Mouse (Mus musculus) ovary, postnatal 36 days (tissue): ENCODE data around the gene Gm20503.

Experiments used
- DNase-seq: peaks from one replicate; pipeline ENCODE4 v3.0.0; 2022; ENCODE audit warnings: low spot score, mixed read lengths

Gene Gm20503

DNA sequence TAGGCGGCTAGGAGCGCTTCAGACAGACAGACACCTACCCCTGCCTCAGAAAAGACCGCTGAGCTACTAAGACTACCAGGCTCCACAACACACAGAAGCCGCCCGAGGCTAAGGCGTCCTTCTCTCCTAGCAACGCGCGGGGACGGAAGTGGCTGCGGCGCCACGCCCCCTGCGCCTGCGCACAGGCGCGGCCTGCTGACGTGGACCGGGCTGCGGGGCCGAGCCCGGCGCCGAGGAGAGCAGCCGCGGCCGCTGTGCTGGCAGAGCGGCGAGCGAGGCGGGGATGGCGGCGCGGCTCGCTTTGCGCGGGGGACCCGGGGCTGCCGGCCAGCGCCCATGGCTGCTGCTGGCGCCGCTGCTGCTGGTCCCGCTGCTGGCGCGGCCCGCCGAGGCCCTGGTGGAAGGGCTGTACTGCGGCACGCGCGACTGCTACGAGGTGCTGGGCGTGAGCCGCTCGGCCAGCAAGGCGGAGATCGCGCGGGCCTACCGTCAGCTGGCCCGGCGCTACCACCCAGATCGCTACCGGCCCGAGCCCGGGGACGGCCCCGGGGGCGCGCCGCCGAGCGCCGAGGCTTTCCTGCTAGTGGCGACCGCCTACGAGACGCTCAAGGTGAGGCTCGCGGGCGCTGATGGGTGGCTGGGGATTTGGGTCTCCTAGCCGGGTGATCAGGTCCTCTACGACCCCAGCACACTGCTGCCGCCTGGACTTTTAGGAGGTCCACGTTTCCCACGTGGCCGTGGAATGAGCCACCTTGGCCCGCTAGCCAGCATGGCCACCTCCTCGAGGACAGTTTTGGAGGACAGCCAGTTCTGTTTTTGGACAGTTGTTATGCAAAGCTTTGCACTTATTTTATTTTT is at the start of gene Gm20503:
Gm20503 (plus strand) TSS at position 263 of the 858 bp plus-strand sequence.
- peak; percentile 91 for DNase-seq

DNA sequence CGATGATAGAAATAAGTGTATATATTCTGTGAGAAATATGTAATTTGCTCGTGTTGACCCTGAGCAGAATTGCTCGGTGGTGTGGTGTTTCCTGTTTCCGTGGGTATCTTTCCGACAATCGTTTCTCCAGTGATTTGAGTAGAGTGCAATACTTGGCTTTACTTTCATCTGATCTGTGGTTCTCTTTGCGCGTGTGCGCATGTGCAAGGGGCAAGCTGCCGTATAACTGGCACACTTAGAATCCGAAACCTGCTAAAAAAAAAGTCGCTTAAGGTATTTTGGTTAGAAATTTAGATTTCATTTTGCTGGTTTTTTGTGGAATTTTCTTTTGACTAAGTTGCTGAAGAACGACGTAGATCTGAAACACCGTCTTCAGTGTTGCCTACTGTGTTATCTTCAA is 41.3 kb upstream of the Gm20503 start:
- no peak for DNase-seq

DNA sequence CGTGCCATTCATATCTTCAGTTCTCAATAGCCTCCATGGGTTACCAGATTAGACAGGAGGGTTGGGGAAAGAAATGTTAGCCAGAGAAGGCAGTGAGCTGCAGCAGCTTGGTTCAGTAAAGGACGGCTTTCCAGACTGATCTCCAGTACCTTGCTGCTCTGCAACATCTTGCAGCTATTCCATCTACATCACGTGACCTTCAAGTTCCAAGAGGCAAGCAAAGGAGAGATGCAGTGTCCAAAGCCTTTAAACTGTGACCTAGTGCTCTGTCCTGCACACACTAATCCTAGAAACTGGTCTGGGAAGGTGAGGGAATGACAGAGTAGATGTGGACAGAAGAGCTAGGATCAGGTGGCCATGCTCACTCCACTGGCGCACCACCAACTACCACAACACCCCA is 39.7 kb upstream of the Gm20503 start:
- no peak for DNase-seq

DNA sequence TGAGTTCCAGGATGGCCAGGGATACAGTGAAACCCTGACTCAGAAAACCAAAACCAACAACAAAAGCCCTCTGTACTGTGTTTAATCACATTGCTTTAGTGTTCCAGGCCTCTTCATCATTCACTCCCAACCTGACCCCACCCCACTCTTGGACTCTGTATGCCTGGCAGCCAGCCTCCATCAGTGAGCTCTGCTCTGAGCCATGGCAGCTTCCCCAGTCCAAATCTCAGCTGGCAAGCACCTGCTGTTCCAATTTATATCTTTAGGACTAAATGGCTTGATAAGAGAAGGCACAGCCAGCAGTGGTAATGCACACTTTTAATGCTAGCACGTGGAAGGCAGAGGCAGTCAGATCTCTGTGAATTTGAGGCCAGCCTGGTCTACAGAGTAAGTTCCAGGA is 37.9 kb upstream of the Gm20503 start:
- DNase-seq: no peak

DNA sequence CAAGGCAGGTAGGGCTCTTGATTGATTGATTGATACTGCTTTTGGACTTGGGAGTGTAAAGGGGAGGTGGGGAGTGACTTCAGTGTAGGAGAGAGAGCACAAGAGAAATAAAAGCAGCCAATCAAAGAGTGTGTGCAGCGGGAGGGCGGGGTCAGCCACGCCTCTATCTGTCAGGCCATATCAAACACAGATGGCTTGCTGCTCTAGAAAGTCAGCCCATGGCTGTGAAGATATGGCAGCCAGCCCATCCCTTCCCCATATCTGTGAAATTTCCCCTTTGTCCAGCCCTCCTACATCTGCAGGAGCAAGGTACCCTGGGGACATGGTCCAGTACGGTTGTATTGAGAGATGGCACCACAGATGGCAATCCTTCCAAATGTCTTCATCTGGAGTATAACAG is 32.3 kb upstream of the Gm20503 start:
- no peak for DNase-seq

DNA sequence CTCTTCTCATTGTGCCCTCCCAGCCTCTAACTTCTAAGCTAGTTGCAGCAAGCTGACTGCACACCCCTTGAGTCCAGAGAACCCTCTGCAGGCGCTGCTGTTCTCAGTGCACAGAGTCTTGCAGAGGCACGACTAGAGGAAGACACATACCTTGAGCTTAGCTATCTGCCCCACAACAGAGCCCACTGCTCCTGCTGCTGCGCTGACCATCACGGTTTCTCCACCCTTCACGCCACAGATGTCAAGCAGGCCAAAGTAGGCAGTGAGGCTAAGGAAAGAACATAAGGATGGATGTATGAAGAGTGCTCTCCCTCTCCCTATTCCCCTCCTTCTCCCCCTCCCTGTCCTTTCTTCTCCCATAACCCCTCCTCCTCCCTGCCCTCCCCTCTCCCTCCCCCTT is 27.3 kb upstream of the Gm20503 start:
- DNase-seq: no peak

DNA sequence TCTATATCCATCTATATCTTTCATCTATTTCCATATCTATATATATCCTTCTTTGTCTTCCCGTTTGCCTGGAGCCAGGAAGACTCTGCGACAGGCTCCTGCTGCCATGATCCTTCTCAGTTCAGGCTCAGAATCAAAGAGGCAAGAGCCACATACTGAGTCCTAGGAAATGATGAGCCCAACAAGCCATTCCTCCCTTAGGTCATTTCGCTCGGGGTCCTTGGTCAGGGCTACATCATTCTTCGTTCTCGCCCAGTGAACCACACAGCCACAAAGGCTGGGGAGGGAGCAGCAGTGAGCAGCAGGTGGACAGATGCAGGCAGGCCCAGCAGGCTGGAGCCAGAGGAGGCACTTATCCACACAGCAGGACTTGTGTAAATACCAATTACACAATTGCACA is 21.6 kb upstream of the Gm20503 start:
- no peak for DNase-seq

DNA sequence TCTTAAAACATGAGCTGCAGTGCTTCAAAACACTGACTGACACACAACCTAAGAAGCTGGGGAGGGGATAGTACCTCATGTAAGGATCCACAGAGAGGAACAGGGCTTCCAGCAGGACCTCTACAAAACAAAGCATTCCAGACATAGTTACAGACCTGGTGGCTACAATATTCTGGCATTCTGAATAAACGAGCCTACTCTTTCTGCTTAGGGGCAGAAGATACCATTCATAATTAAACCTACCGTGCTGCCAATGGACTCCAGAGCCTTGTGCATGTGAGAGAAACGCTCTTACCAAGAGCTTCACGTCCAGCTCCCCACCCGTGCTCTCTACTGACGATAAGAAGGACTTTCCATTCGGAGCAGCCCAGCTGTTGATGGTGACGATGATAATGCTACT is 20.2 kb upstream of the Gm20503 start:
- no peak for DNase-seq

DNA sequence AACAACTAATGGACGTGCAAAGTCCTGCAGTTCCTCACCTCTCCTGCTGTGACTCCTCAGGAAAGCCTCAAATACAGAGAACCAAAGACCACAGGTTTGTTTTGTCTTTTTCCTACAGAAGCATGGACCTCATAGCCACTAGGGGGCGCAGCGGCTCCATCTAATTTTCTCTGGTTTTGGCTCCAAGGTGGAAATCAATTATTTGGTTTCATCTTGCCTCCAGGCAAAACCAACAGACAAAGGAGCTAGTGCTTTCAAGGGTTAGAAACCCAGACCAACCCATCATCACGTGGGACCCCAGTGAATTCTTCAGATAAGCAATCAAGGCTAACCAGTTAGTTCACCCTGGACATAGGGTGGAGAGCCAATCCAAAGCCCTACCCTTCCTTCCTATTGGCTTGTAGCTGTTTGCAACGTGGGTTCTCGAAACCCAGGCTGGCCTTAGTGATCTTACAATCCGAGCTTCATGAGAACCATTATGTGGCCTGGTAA is 17.8 kb upstream of the Gm20503 start:
- peak; percentile 75 for DNase-seq

DNA sequence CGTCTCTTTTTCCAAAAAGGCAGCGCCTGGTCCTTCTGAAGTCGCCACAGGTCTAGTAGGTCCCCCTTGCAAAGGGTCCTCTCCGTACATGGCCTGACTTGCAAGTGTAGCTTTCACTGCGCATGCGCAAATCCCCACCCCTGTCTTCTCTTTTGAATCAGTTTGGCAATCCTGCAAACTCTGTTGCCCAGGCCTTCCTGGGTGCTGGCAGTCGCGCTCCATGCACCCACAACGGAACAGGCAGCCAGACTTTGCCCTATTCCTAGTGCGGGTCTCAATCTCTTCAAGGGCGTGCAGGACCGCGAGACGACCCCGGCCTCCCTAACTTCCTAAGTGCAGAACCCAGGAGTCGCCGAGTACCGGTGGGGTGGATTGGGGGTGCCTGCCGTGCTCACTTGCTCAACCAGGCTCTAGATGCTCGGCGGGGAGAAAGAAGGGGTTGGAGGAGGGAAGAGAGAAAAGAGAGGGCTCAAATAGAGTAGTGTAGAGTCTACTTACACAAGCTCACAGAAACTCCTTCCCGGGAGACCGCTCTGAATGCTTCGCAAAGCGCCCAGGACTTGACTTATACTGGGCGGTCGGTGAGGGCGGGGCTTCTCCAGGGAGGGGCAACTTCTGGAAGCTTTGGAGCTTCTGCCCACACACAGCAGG is 16.3 kb upstream of the Gm20503 start, which contains the start of gene Ptgr1:
Ptgr1 (minus strand) TSS at position 580 of the 651 bp plus-strand sequence.
- DNase-seq: peak; percentile 82

DNA sequence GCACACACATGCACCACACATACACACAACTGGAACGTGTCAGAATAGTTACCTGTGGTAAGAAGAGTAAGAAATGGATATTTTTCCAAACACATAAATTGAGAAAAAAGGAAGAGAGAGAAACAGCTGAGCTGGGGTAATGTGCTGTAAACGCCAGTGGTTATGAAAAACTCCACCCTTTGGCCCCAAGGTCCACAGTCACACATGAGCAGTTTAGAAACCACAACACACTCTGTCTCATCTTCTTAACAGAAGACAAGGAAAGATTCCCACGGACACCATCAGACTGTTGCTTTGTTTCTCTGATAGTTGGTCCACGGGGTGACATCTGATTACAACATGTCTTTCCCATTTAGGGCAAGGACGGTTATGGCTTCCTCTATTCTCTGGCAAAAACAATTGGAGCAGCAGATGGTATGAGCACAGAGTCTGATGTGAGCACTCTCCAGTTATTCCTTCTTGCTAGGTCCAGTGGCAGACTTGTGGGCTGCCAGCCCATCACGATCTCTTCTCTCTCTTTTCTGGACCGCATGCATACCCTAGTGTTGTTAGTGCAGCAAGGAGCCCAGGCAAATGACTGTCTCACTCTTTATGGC is 13.6 kb upstream of the Gm20503 start:
- DNase-seq: no peak

DNA sequence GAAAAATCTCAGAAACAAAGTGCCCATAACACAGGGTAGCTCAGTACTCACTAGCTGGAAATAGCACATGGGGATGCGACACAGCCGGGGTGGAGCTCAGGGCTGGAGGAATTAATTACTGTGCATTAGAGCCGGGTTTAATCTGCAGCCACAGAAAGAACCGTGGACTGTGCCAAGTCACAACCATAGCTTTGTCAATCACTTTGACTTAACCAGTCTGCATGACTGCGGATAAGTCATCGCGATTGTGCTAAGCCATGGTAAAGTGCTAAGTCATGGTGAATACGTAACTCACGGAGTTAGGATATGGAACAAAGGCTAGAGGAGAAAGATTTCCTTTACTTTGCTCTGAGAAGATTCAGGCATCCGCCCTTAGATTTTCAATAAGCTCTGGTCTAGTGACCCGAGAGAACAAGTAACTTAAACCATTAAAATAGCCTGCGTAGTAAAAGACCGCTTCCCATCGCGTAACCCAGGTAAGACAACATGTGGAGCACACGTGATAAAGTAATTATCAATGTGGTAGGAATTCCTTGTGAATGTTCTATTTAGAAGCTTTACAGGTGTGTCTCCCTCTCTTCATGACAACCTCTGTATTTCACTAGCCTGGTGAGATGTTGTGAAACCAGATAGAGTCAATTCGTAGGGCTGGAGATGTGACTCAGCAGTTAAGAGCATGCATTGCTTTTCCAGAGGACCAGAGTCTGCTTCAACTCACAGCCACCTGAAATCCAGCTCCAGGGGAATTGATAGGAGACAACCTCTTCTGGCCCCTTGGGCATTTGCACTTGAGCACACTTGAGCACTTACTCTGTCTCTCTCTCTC is 12.2 kb upstream of the Gm20503 start:
- DNase-seq: no peak

DNA sequence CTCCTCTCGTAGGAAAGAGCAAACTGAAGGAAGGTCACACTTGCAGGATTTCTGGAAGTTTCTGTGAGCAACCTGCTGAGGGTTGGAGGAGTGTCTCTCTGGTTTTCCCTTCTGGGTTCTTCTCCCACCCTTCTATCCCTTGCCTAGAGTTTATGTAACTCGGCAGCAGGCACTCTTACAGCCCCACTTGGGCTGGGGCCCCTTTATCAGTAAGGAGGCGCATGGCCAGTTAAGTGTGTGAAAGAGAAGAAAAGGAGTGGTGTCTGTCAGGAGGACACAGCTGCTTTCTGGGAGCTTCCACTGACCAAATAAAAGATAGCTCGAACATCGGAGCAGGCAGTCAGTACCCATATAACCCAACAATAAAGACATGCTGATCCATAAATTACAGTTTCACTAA is 10.8 kb upstream of the Gm20503 start:
- DNase-seq: no peak

DNA sequence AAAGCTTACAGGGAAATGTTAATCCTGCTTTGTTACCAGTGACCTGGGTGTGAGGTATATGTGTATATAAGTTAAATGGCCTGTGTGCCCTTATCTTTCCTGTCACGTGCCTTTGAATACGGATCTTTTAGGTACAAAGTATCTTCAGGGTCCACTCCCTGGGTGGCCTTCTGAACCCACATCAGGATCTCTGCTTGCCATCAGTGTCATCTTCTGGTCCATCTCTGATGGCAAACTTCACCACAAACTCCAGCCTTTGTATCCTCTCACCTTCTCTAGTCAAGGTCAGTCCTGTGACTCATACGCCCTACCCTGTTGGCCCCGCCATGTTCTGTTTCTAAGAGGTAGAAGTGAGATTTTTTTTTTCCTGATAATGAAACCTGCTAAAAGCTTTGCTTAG is 8.2 kb upstream of the Gm20503 start, which contains the start of gene Dnajc25:
Dnajc25 (plus strand) TSS at position 301 of the 400 bp plus-strand sequence.
- DNase-seq: no peak

DNA sequence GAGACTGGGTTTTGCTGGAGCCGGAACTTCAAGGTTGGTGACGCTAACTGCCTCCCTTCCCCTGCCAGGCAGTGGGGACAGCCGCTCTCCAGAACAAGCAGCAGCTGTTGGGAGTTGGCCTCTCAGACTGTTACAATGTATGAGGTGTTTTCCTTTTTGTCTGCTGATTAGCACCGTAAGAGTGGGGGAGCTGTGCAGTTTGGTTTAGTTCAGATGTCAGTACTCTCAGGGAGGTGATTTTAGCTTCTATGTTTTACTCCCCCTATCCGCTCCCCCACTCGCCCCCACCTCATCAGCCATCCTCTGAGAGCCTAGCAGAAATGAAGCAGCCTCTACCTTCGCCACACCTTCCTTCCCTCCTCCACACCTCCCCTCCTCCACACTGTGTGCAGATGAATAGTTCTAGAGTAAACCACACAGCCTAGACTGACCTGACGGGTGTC is 7.7 kb upstream of the Gm20503 start:
- no peak for DNase-seq

DNA sequence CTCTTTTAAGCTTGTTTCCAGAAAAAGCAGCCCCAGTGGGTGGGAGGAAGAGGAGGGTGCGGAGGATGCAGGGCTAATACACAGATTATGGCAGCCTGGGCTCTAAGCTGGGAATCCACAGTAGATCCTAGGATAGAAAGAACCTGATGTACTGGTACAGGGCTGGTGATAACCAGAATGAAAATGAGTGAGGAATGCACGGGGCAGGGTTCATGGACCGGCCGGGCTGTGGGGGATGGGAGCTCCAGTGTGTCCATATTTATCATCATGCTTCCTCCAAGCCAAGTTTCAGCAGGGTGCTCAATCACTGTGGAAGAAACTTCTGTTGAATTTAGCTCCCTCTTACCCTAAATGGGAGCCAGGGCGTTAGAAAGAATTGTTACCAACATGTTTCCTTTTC is 5.9 kb upstream of the Gm20503 start:
- peak; percentile 20 for DNase-seq

DNA sequence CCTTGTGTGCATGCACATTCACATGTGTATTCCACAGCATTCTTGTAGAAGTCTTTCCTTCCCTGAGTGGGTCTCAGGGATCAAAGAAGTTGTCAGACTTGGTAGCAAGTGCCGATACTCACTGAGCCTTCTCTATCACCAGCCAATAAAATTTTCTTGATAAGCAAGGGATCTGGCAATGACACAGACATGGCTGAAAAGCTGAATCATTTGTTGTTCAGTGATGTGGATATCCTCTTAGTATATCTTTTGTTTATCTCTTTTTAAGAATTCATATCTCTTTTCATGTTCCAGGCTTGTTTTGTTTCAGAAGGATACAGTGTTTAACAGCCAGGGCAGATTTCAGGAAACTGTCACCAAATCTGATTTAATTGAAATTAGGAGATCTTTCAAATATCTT is 4.3 kb upstream of the Gm20503 start:
- DNase-seq: no peak

DNA sequence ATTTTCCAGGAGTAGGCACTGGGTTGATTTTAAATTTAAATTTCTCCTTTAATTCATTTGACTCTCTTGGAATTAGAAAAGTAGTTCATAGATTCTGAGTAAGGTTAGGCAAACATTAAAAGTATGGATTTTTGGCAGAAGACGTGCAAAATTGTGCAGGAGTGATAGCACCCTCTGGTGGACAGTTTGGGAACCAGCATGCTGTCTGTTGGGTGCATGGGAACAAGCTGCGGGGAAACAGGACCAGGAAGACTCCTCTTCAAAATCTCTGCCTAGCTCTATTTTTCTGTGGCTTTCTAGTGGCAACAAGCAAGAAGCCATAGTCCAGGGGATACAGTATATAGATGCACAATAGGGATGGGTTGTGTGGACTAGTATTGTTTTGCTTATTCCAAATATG is 3.3 kb upstream of the Gm20503 start:
- DNase-seq: peak; percentile 67

DNA sequence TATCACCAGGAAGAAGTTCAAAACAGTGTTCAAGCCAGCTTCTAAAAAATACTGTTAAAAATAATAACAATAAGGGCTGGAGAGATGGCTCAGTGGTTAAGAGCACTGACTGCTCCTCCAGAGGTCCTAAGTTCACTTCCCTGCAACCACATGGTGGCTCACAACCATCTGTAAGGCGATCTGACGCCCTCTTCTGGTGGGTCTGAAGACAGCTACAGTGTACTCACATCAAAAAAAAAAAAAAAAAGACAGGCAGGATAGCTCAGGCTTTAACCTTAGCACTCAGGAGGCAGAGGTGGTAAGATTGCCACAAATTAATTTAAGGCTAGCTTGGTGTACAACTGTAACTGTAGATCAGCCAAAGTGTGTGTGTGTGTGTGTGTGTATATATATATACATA is 2.4 kb upstream of the Gm20503 start:
- DNase-seq: no peak

DNA sequence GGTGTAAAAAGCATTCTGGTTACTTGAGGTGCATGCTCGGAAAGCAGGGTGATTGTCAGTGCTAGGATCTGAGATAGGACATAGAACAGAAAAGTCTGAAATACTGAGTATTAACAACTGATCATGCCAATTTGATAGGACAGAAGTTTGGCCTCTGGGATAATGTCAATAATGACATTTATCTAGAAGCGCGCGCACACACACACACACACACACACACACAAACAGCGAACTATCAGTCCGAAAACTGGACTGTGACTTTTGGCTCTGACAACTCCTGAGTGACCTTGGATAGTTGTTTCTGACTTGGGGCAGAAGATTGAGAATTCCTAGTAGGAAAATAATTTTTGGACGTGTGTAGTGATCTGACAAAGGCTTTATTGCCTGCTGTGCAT is 793 bp downstream of the Gm20503 start:
- no peak for DNase-seq

DNA sequence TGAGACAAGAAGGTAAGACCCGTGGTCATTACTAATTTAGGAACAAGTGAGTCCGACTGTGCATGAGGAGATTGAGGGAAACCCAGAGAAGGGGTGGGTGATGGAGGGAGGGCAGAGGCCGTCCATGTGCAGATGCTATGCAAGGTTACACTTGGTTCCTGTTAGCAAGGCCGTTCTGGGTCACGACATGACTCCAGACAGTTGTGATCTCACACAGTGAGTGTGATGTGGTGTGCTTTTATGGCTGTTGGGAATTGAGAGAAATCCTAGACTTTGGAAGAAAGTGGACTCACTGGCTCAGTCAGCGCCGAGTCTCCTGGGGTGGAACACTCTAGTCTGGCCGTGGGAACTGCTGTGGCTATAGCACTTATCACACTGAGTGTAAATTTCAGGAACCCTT is 3.2 kb downstream of the Gm20503 start:
- DNase-seq: no peak

DNA sequence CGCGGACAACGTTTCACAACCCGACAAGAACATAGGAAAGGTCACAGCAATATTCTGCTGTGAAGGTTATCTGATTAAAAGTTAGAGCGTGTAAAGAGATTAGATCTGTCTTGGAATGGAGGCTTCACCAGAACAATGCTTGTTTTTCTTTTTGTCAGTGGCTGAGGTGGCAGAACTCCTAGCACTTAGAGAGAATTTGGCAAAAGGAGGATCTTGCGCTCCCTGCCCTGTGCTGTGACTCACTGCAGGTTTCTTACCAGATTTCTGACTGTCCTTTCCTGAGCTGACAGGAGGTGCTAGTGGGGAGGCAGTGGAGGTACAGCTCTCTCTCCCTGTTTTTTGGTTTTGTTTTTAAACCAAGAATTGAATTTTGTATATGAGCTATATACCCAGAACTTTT is 4.0 kb downstream of the Gm20503 start:
- DNase-seq: no peak
